Mouse (Mus musculus): ENCODE results near the gene Stpg4.

- TF ChIP-seq POLR2A (IDR thresholded peaks at IDR 0.05; ENCODE audit: insufficient read depth, low read depth, low read length) (no peak), CTCF (IDR thresholded peaks at IDR 0.05; ENCODE audit: insufficient read depth, low read depth, low read length) (no peak)
These were observed 11.9 kb upstream of the Stpg4 start for GRCm38 (mm10) chr17:87439441-87439840.
